Mouse (Mus musculus): Measurements from ENCODE around the gene Luzp2.
"Not testable (repeated sequence)": the region's sequence is repeated elsewhere in the genome, so short reads cannot be mapped to it uniquely, and the experiment has no call there.

The Luzp2 gene

GRCm38 (mm10) chr7:55000397-55000796, 165.1 kb downstream of the Luzp2 start:
- DNase-seq (ENCODE audit: low read depth, low spot score), result no peak

GRCm38 (mm10) chr7:55009173-55009771, 174.0 kb downstream of the Luzp2 start:
- DNase-seq (ENCODE audit: low read depth, low spot score), result no peak

GRCm38 (mm10) chr7:55133850-55134249, 298.6 kb downstream of the Luzp2 start:
- not testable (repeated sequence) for DNase-seq (ENCODE audit: low read depth, low spot score)

- no peak for DNase-seq (ENCODE audit: low read depth, low spot score)
These were observed 353.6 kb downstream of the Luzp2 start for GRCm38 (mm10) chr7:55188927-55189326.

- DNase-seq (ENCODE audit: low read depth, low spot score), result no peak
These were observed 354.2 kb downstream of the Luzp2 start for GRCm38 (mm10) chr7:55189496-55189895.

- DNase-seq (ENCODE audit: low read depth, low spot score), result no peak
These were observed 355.4 kb downstream of the Luzp2 start for GRCm38 (mm10) chr7:55190655-55191054.

GRCm38 (mm10) chr7:55198806-55199205, 363.5 kb downstream of the Luzp2 start:
- DNase-seq (ENCODE audit: low read depth, low spot score), result no peak

GRCm38 (mm10) chr7:55222997-55223396, 387.7 kb downstream of the Luzp2 start:
- no peak for DNase-seq (ENCODE audit: low read depth, low spot score)

GRCm38 (mm10) chr7:55229407-55229806, 394.1 kb downstream of the Luzp2 start:
- no peak for DNase-seq (ENCODE audit: low read depth, low spot score)

Data from ES-CJ7 (cell line).